Mouse (Mus musculus): ENCODE measurements around the gene Ei24. TPM values are rescaled to one million over a fixed set of nuclear protein-coding genes. Genes with fewer than 3 reads are reported as not detected.
A peak's percentile ranks its signal among the peaks of the same experiment; 100 is the strongest.

Gene Ei24
- polyA plus RNA-seq (2012; rRNA removed) (16.1 and 17.8 TPM in 2 replicates), polyA plus RNA-seq (2014; fragmentation: Nextera tagmentation; extraction: Ambion mirVana) (12.4 and 12.8 TPM in 2 replicates)

GRCm38 (mm10) chr9:36796781-36797555 lies at the start of gene Ei24:
Gene Ei24, minus strand, starts transcription at chr9:36797393.
- peak; percentile 99 for ATAC-seq (ENCODE audit: insufficient read depth)
- no peaks in the 10 kb centered on the region for H3K9me3 ChIP-seq (ENCODE audit: control insufficient read depth, low read length)
- H3K27me3 ChIP-seq (ENCODE audit: control insufficient read depth, insufficient read depth, low read length): no peaks in the 10 kb centered on the region

GRCm38 (mm10) chr9:36846346-36846745 lies 49.2 kb upstream of the Ei24 start:
- no peaks in the 10 kb centered on the region for H3K36me3 ChIP-seq (replicated peaks; ENCODE audit: control insufficient read depth, insufficient read depth, low read depth)
- H3K27me3 ChIP-seq (ENCODE audit: control insufficient read depth, insufficient read depth, low read length): no peaks in the 10 kb centered on the region
- H3K27ac ChIP-seq: no peak overlapping the region
- H3K4me3 ChIP-seq (ENCODE audit: insufficient read depth in 1 of 2, low read depth in 2 of 2, low read length in 2 of 2): no peak overlapping the region
- H3K9me3 ChIP-seq (ENCODE audit: control insufficient read depth, low read length): no peaks in the 10 kb centered on the region
- DNase-seq (ENCODE audit: low read depth in 3 of 3, low spot score in 3 of 3): no peak
- WGBS (ENCODE audit: insufficient replicate concordance): 46% methylated on average over 4 of the region's 4 CpGs
- H3K9ac ChIP-seq (replicated peaks): no peak overlapping the region
- no peaks in the 10 kb centered on the region for H3K4me1 ChIP-seq (replicated peaks; ENCODE audit: control insufficient read depth in 2 of 2, insufficient read depth in 2 of 2, low read length in 1 of 2)
- TF ChIP-seq EP300 (IDR thresholded peaks at IDR 0.05; ENCODE audit: low read depth) (no peak), CTCF (IDR thresholded peaks at IDR 0.05; ENCODE audit: low read depth) (no peak)
- H3K4me2 ChIP-seq (ENCODE audit: low read depth): no peak overlapping the region
- ATAC-seq (ENCODE audit: insufficient read depth): no peak

More at GRCm38 (mm10) chr9:36796781-36797555, at the start of gene Ei24:
- Histone ChIP-seq H3K4me1 (replicated peaks; ENCODE audit: control insufficient read depth in 2 of 2, insufficient read depth in 2 of 2, low read length in 1 of 2) (peaks cover 5 to 6% of the 10 kb centered on the region in 2 experiments), H3K4me3 (ENCODE audit: insufficient read depth in 1 of 2, low read depth in 2 of 2, low read length in 2 of 2) (peak within 1 kb of the TSS; percentile 79 to 89), H3K36me3 (replicated peaks; ENCODE audit: control insufficient read depth, insufficient read depth, low read depth) (no peaks in the 10 kb centered on the region), H3K27ac (no peak within 1 kb of the TSS), H3K9ac (replicated peaks) (peak within 1 kb of the TSS; percentile 85), H3K4me2 (ENCODE audit: low read depth) (peak within 1 kb of the TSS; percentile 69)
- TF ChIP-seq CTCF (IDR thresholded peaks at IDR 0.05; ENCODE audit: low read depth) (no peak), EP300 (IDR thresholded peaks at IDR 0.05; ENCODE audit: low read depth) (no peak)
- under 1% methylated on average over 66 of the region's 66 CpGs for WGBS (ENCODE audit: insufficient replicate concordance)
- DNase-seq (ENCODE audit: low read depth in 3 of 3, low spot score in 3 of 3): peak; percentile 54 to 66 (median 59)

- 28% methylated on average over 3 of the region's 3 CpGs for WGBS (ENCODE audit: insufficient replicate concordance)
These were observed 36.7 kb upstream of the Ei24 start for GRCm38 (mm10) chr9:36833914-36834313.

GRCm38 (mm10) chr9:36833043-36833881 lies 36.1 kb upstream of the Ei24 start:
- TF ChIP-seq EP300 (IDR thresholded peaks at IDR 0.05; ENCODE audit: low read depth) (no peak), CTCF (IDR thresholded peaks at IDR 0.05; ENCODE audit: low read depth) (no peak)
- DNase-seq (ENCODE audit: low read depth in 3 of 3, low spot score in 3 of 3) (no peak), ATAC-seq (ENCODE audit: insufficient read depth) (no peak)
- Histone ChIP-seq H3K9me3 (ENCODE audit: control insufficient read depth, low read length) (no peaks in the 10 kb centered on the region), H3K9ac (replicated peaks) (no peak overlapping the region), H3K27ac (no peak overlapping the region), H3K4me1 (replicated peaks; ENCODE audit: control insufficient read depth in 2 of 2, insufficient read depth in 2 of 2, low read length in 1 of 2) (no peaks in the 10 kb centered on the region), H3K36me3 (replicated peaks; ENCODE audit: control insufficient read depth, insufficient read depth, low read depth) (no peaks in the 10 kb centered on the region), H3K4me3 (ENCODE audit: insufficient read depth in 1 of 2, low read depth in 2 of 2, low read length in 2 of 2) (no peak overlapping the region), H3K27me3 (ENCODE audit: control insufficient read depth, insufficient read depth, low read length) (peaks cover 20% of the 10 kb centered on the region), H3K4me2 (ENCODE audit: low read depth) (peak overlapping the region; percentile 52)
- 8% methylated on average over 31 of the region's 31 CpGs for WGBS (ENCODE audit: insufficient replicate concordance)

More at GRCm38 (mm10) chr9:36833914-36834313, 36.7 kb upstream of the Ei24 start:
- no peak overlapping the region for H3K4me3 ChIP-seq (ENCODE audit: insufficient read depth in 1 of 2, low read depth in 2 of 2, low read length in 2 of 2)
- H3K4me2 ChIP-seq (ENCODE audit: low read depth): no peak overlapping the region
- no peaks in the 10 kb centered on the region for H3K36me3 ChIP-seq (replicated peaks; ENCODE audit: control insufficient read depth, insufficient read depth, low read depth)
- no peaks in the 10 kb centered on the region for H3K9me3 ChIP-seq (ENCODE audit: control insufficient read depth, low read length)
- ATAC-seq (ENCODE audit: insufficient read depth) (no peak), DNase-seq (ENCODE audit: low read depth in 3 of 3, low spot score in 3 of 3) (no peak)
- H3K9ac ChIP-seq (replicated peaks): no peak overlapping the region
- H3K4me1 ChIP-seq (replicated peaks; ENCODE audit: control insufficient read depth in 2 of 2, insufficient read depth in 2 of 2, low read length in 1 of 2): no peaks in the 10 kb centered on the region
- TF ChIP-seq CTCF (IDR thresholded peaks at IDR 0.05; ENCODE audit: low read depth) (no peak), EP300 (IDR thresholded peaks at IDR 0.05; ENCODE audit: low read depth) (no peak)
- peaks cover 20% of the 10 kb centered on the region for H3K27me3 ChIP-seq (ENCODE audit: control insufficient read depth, insufficient read depth, low read length)
- no peak overlapping the region for H3K27ac ChIP-seq

- H3K4me2 ChIP-seq (ENCODE audit: low read depth): peak overlapping the region; percentile 52
- peak overlapping the region; percentile 24 to 29 for H3K4me3 ChIP-seq (ENCODE audit: insufficient read depth in 1 of 2, low read depth in 2 of 2, low read length in 2 of 2)
- H3K9ac ChIP-seq (replicated peaks): no peak overlapping the region
- H3K4me1 ChIP-seq (replicated peaks; ENCODE audit: control insufficient read depth in 2 of 2, insufficient read depth in 2 of 2, low read length in 1 of 2): no peaks in the 10 kb centered on the region
- ATAC-seq (ENCODE audit: insufficient read depth) (no peak), DNase-seq (ENCODE audit: low read depth in 3 of 3, low spot score in 3 of 3) (no peak)
- H3K9me3 ChIP-seq (ENCODE audit: control insufficient read depth, low read length): no peaks in the 10 kb centered on the region
- H3K27me3 ChIP-seq (ENCODE audit: control insufficient read depth, insufficient read depth, low read length): peaks cover 20% of the 10 kb centered on the region
- TF ChIP-seq EP300 (IDR thresholded peaks at IDR 0.05; ENCODE audit: low read depth) (no peak), CTCF (IDR thresholded peaks at IDR 0.05; ENCODE audit: low read depth) (no peak)
- no peaks in the 10 kb centered on the region for H3K36me3 ChIP-seq (replicated peaks; ENCODE audit: control insufficient read depth, insufficient read depth, low read depth)
- 2% methylated on average over 32 of the region's 32 CpGs for WGBS (ENCODE audit: insufficient replicate concordance)
- H3K27ac ChIP-seq: no peak overlapping the region
These were observed 35.3 kb upstream of the Ei24 start for GRCm38 (mm10) chr9:36832529-36832928.

All from liver, embryonic 14.5 days (tissue).